Mouse (Mus musculus): ENCODE measurements at regions not wholly inside any gene's neighbourhood (a gene's known extent, or its start where the extent isn't known, plus 50 kb on each side); places are given as distances from the start of the nearest gene placed in this dataset.

DNA sequence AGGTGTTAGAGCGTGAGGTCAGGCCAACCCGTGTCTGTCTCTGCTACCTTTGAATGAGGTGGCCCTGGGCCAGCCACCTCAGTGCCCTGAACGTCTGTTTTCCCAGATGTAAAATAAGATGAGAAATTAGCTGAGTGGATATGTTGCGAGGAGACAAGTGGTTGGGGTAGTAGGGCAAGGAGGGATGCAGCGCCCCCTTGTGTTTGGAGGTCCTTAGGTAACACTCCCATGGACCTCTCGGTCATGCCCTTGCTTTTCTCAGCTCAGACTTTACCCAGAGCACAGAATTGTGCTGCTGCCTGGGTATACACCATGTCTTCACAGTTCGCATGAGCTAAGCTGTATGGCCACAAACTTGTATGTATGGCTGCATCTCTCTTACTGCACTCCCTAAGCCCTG is 401.0 kb downstream of the Vrk1 start:
- Histone ChIP-seq H3K36me3 (ENCODE audit: control insufficient read depth in 1 of 2, insufficient read depth in 2 of 2, low read length in 2 of 2) (no peaks in the 10 kb centered on the region), H3K4me3 (ENCODE audit: control insufficient read depth in 1 of 2, insufficient read depth in 1 of 2, low read depth in 2 of 2, low read length in 2 of 2) (no peak overlapping the region), H3K9ac (ENCODE audit: control insufficient read depth, low read depth, low read length, poor library complexity, severe bottlenecking) (no peak overlapping the region), H3K4me1 (ENCODE audit: control insufficient read depth in 1 of 2, insufficient read depth in 2 of 2, low read length in 2 of 2) (no peaks in the 10 kb centered on the region), H3K79me2 (ENCODE audit: control insufficient read depth, insufficient read depth, low read length, poor library complexity) (no peaks in the 10 kb centered on the region), H3K9me3 (replicated peaks; ENCODE audit: insufficient read depth, low read length) (no peaks in the 10 kb centered on the region), H3K27me3 (ENCODE audit: control insufficient read depth in 1 of 2, insufficient read depth in 2 of 2, low read length in 2 of 2) (no peaks in the 10 kb centered on the region), H3K27ac (ENCODE audit: control insufficient read depth, low read depth, low read length) (no peak overlapping the region)
- DNase-seq (ENCODE audit: low read depth, low spot score) = no peak
- TF ChIP-seq CTCF (IDR thresholded peaks at IDR 0.05 in 2 of 3, conservative IDR thresholded peaks at IDR 0.05 in 1 of 3; ENCODE audit: control insufficient read depth in 1 of 3, insufficient read depth in 1 of 3, low read depth in 2 of 3, low read length in 3 of 3, poor library complexity in 1 of 3, severe bottlenecking in 1 of 3) (0 out of 6 replicates have a peak, but pooled peaks of 1 of the 3 experiments have one; percentile 5), USF2 (IDR thresholded peaks at IDR 0.05; ENCODE audit: borderline replicate concordance in 1 of 2, insufficient read depth in 1 of 2, low read depth in 1 of 2, low read length in 2 of 2) (no peak)

DNA sequence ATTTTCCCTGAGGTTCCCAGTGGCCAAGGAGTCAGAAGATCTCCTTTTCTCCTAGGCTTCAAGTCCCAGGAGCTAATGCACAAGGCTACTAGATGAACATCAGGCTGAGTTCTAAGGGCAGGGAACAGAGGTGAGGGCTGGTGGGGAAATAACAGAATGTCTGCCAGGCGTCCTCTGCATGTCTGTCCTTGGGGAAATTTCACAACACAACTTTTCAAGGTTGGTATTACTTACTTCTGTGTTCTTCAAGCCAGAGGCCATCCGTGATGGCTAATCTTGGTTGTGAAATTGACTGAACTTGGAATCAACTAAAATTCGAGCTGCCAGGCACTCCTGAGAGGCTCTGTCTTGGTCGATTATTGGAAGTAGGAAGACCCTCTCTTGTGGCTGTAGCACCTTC is 416.6 kb downstream of the Vrk1 start:
- no peak for TF ChIP-seq CHD2 (IDR thresholded peaks at IDR 0.05; ENCODE audit: low read length)
- no peak for TF ChIP-seq USF1 (IDR thresholded peaks at IDR 0.05; ENCODE audit: low read depth, low read length)
- TF ChIP-seq BHLHE40 (IDR thresholded peaks at IDR 0.05; ENCODE audit: borderline replicate concordance, low read depth, low read length) = no peak
- H3K9me3 ChIP-seq (replicated peaks; ENCODE audit: insufficient read depth, low read length) = no peaks in the 10 kb centered on the region

DNA sequence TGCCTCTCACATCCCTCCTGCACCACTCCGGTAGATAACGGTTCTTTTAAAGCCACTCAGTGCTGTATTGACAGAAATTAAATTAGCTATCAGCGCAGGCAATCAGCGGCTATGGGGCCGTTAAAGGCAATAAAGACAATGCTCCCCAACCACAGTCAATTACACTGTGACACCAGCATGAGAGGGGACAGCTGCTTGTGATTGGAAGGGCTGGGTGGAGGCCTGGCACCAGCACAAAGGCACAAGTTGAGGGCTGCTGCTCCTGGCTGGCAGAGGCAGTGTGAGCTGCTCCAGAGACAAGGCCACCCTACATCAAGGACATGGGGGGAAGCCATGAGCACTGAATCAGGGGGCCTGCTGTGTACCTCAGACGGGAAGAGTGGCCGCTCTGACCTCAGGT is 420.0 kb downstream of the Vrk1 start:
- Histone ChIP-seq H3K9ac (ENCODE audit: control insufficient read depth, low read depth, low read length, poor library complexity, severe bottlenecking) (no peak overlapping the region), H3K27ac (ENCODE audit: control insufficient read depth, low read depth, low read length) (no peak overlapping the region), H3K79me2 (ENCODE audit: control insufficient read depth, insufficient read depth, low read length, poor library complexity) (no peaks in the 10 kb centered on the region), H3K27me3 (ENCODE audit: control insufficient read depth in 1 of 2, insufficient read depth in 2 of 2, low read length in 2 of 2) (no peaks in the 10 kb centered on the region), H3K4me1 (ENCODE audit: control insufficient read depth in 1 of 2, insufficient read depth in 2 of 2, low read length in 2 of 2) (no peaks in the 10 kb centered on the region), H3K4me3 (ENCODE audit: control insufficient read depth in 1 of 2, insufficient read depth in 1 of 2, low read depth in 2 of 2, low read length in 2 of 2) (no peak overlapping the region), H3K9me3 (replicated peaks; ENCODE audit: insufficient read depth, low read length) (no peaks in the 10 kb centered on the region), H3K36me3 (ENCODE audit: control insufficient read depth in 1 of 2, insufficient read depth in 2 of 2, low read length in 2 of 2) (no peaks in the 10 kb centered on the region)
- no peak for DNase-seq (ENCODE audit: low read depth, low spot score)
- TF ChIP-seq ZNF384 (IDR thresholded peaks at IDR 0.05; ENCODE audit: low read depth, low read length) (no peak), SMC3 (IDR thresholded peaks at IDR 0.05; ENCODE audit: low read depth, low read length) (no peak), POLR2A (IDR thresholded peaks at IDR 0.05; ENCODE audit: control insufficient read depth in 1 of 2, insufficient read depth in 1 of 2, low read depth in 1 of 2, low read length in 2 of 2, poor library complexity in 1 of 2) (no peak), ELF1 (IDR thresholded peaks at IDR 0.05; ENCODE audit: low read depth, low read length) (no peak), NRF1 (IDR thresholded peaks at IDR 0.05; ENCODE audit: insufficient read depth, low read depth, low read length, poor library complexity, severe bottlenecking) (no peak), USF2 (IDR thresholded peaks at IDR 0.05; ENCODE audit: borderline replicate concordance in 1 of 2, insufficient read depth in 1 of 2, low read depth in 1 of 2, low read length in 2 of 2) (no peak), TBP (IDR thresholded peaks at IDR 0.05; ENCODE audit: low read depth, low read length) (no peak), E2F4 (IDR thresholded peaks at IDR 0.05; ENCODE audit: borderline replicate concordance, low read depth, low read length) (no peak), KAT2A (conservative IDR thresholded peaks at IDR 0.05; ENCODE audit: low read depth, low read length) (no peak), EP300 (IDR thresholded peaks at IDR 0.05; ENCODE audit: low read depth in 1 of 2, low read length in 2 of 2) (no peak), HCFC1 (IDR thresholded peaks at IDR 0.05; ENCODE audit: low read depth, low read length) (no peak), ZKSCAN1 (IDR thresholded peaks at IDR 0.05; ENCODE audit: low read depth, low read length) (no peak)

More for the DNA sequence above, 416.6 kb downstream of the Vrk1 start:
- no peak for DNase-seq (ENCODE audit: low read depth, low spot score)
- Histone ChIP-seq H3K4me1 (ENCODE audit: control insufficient read depth in 1 of 2, insufficient read depth in 2 of 2, low read length in 2 of 2) (no peaks in the 10 kb centered on the region), H3K4me3 (ENCODE audit: control insufficient read depth in 1 of 2, insufficient read depth in 1 of 2, low read depth in 2 of 2, low read length in 2 of 2) (no peak overlapping the region), H3K27ac (ENCODE audit: control insufficient read depth, low read depth, low read length) (no peak overlapping the region), H3K79me2 (ENCODE audit: control insufficient read depth, insufficient read depth, low read length, poor library complexity) (no peaks in the 10 kb centered on the region), H3K9ac (ENCODE audit: control insufficient read depth, low read depth, low read length, poor library complexity, severe bottlenecking) (no peak overlapping the region), H3K36me3 (ENCODE audit: control insufficient read depth in 1 of 2, insufficient read depth in 2 of 2, low read length in 2 of 2) (no peaks in the 10 kb centered on the region), H3K27me3 (ENCODE audit: control insufficient read depth in 1 of 2, insufficient read depth in 2 of 2, low read length in 2 of 2) (no peaks in the 10 kb centered on the region)
